Mouse (Mus musculus): ENCODE measurements around the gene Gm20388. TPM values are rescaled to one million over a fixed set of nuclear protein-coding genes. Genes with fewer than 3 reads are reported as not detected.

The Gm20388 gene
- polyA plus RNA-seq, 1 experiment from 2014 or later: not detected

- Histone ChIP-seq H3K9me3 (ENCODE audit: control insufficient read depth, low read length) (no peaks in the 10 kb centered on the region), H3K9ac (ENCODE audit: low read length) (no peak overlapping the region), H3K36me3 (ENCODE audit: control insufficient read depth, insufficient read depth, low read length) (no peaks in the 10 kb centered on the region; the same call in 1 of the 2 replicates), H3K4me2 (ENCODE audit: low read depth, severe bottlenecking) (no peak overlapping the region), H3K4me3 (ENCODE audit: low read depth, low read length) (no peak overlapping the region), H3K4me1 (ENCODE audit: control insufficient read depth, insufficient read depth, low read length) (0 out of 2 replicates have a peak, but pooled peaks cover 2% of the 10 kb centered on the region), H3K27ac (replicated peaks; ENCODE audit: low read depth, low read length) (no peak overlapping the region), H3K27me3 (ENCODE audit: control insufficient read depth, insufficient read depth, low read length) (no peaks in the 10 kb centered on the region)
- 74% methylated on average over 19 of the region's 19 CpGs for WGBS
- ATAC-seq (ENCODE audit: insufficient number of reproducible peaks, low FRiP score, low TSS enrichment, low read depth): no peak
- no peak for DNase-seq (ENCODE audit: low spot score)
Measured at GRCm38 (mm10) chr8:122593783-122594507, 2683.3 kb downstream of the Gm20388 start.

GRCm38 (mm10) chr8:122596031-122596430 lies 2685.4 kb downstream of the Gm20388 start:
- DNase-seq (ENCODE audit: low spot score) (no peak), ATAC-seq (ENCODE audit: insufficient number of reproducible peaks, low FRiP score, low TSS enrichment, low read depth) (no peak)
- Histone ChIP-seq H3K9me3 (ENCODE audit: control insufficient read depth, low read length) (no peaks in the 10 kb centered on the region), H3K4me2 (ENCODE audit: low read depth, severe bottlenecking) (no peak overlapping the region), H3K9ac (ENCODE audit: low read length) (no peak overlapping the region), H3K36me3 (ENCODE audit: control insufficient read depth, insufficient read depth, low read length) (no peaks in the 10 kb centered on the region; the same call in 1 of the 2 replicates), H3K27me3 (ENCODE audit: control insufficient read depth, insufficient read depth, low read length) (no peaks in the 10 kb centered on the region), H3K4me3 (ENCODE audit: low read depth, low read length) (no peak overlapping the region), H3K27ac (replicated peaks; ENCODE audit: low read depth, low read length) (no peak overlapping the region), H3K4me1 (ENCODE audit: control insufficient read depth, insufficient read depth, low read length) (0 out of 2 replicates have a peak, but pooled peaks cover 2% of the 10 kb centered on the region)
- WGBS: 62% methylated on average over 4 of the region's 4 CpGs

DNA sequence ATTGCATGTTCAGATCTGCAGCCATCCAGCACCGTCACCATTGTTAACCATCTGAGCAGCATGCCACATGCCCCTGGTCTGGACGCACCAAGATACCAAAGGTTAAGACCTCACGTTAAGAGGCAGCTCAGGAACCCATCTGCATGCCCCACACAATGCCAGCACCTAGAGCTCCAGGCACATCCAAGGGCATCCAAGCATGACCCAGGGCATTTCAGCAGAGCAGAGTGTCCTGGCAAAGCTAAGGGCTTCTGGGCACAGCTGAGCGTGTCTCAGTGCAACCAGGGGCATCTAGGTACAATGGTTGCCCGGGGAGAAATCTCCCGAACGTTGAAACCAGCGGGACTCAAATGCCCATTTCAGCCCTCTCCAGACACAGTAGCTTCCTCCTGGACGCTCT lies 2690.0 kb downstream of the Gm20388 start:
- no peak overlapping the region for H3K4me2 ChIP-seq (ENCODE audit: low read depth, severe bottlenecking)
- H3K27ac ChIP-seq (replicated peaks; ENCODE audit: low read depth, low read length): no peak overlapping the region
- no peaks in the 10 kb centered on the region for H3K27me3 ChIP-seq (ENCODE audit: control insufficient read depth, insufficient read depth, low read length)
- no peaks in the 10 kb centered on the region for H3K4me1 ChIP-seq (ENCODE audit: control insufficient read depth, insufficient read depth, low read length)
- no peak for DNase-seq (ENCODE audit: low spot score)
- WGBS: 94% methylated on average over 9 of the region's 9 CpGs
- H3K4me3 ChIP-seq (ENCODE audit: low read depth, low read length): no peak overlapping the region
- H3K9ac ChIP-seq (ENCODE audit: low read length): peak overlapping the region; percentile 7; the same call in 1 of the 2 replicates
- no peak for ATAC-seq (ENCODE audit: insufficient number of reproducible peaks, low FRiP score, low TSS enrichment, low read depth)
- H3K9me3 ChIP-seq (ENCODE audit: control insufficient read depth, low read length): no peaks in the 10 kb centered on the region
- H3K36me3 ChIP-seq (ENCODE audit: control insufficient read depth, insufficient read depth, low read length): no peaks in the 10 kb centered on the region; the same call in 1 of the 2 replicates

GRCm38 (mm10) chr8:122604640-122605039 lies 2694.0 kb downstream of the Gm20388 start:
- no peaks in the 10 kb centered on the region for H3K4me1 ChIP-seq (ENCODE audit: control insufficient read depth, insufficient read depth, low read length)
- no peaks in the 10 kb centered on the region for H3K9me3 ChIP-seq (ENCODE audit: control insufficient read depth, low read length)
- DNase-seq (ENCODE audit: low spot score) (no peak), ATAC-seq (ENCODE audit: insufficient number of reproducible peaks, low FRiP score, low TSS enrichment, low read depth) (no peak)
- H3K9ac ChIP-seq (ENCODE audit: low read length): no peak overlapping the region
- no peak overlapping the region for H3K4me2 ChIP-seq (ENCODE audit: low read depth, severe bottlenecking)
- 50% methylated on average over 1 of the region's 1 CpGs for whole genome bisulfite sequencing
- no peak overlapping the region for H3K27ac ChIP-seq (replicated peaks; ENCODE audit: low read depth, low read length)
- H3K27me3 ChIP-seq (ENCODE audit: control insufficient read depth, insufficient read depth, low read length): no peaks in the 10 kb centered on the region
- H3K36me3 ChIP-seq (ENCODE audit: control insufficient read depth, insufficient read depth, low read length): no peaks in the 10 kb centered on the region
- H3K4me3 ChIP-seq (ENCODE audit: low read depth, low read length): no peak overlapping the region

- H3K4me2 ChIP-seq (ENCODE audit: low read depth, severe bottlenecking): no peak overlapping the region
- no peak overlapping the region for H3K9ac ChIP-seq (ENCODE audit: low read length)
- H3K27ac ChIP-seq (replicated peaks; ENCODE audit: low read depth, low read length): no peak overlapping the region
- no peak overlapping the region for H3K4me3 ChIP-seq (ENCODE audit: low read depth, low read length)
- ATAC-seq (ENCODE audit: insufficient number of reproducible peaks, low FRiP score, low TSS enrichment, low read depth) (no peak), DNase-seq (ENCODE audit: low spot score) (no peak)
- H3K9me3 ChIP-seq (ENCODE audit: control insufficient read depth, low read length): no peaks in the 10 kb centered on the region
- H3K27me3 ChIP-seq (ENCODE audit: control insufficient read depth, insufficient read depth, low read length): no peaks in the 10 kb centered on the region
- WGBS: 74% methylated on average over 4 of the region's 4 CpGs
- H3K36me3 ChIP-seq (ENCODE audit: control insufficient read depth, insufficient read depth, low read length): no peaks in the 10 kb centered on the region
- no peaks in the 10 kb centered on the region for H3K4me1 ChIP-seq (ENCODE audit: control insufficient read depth, insufficient read depth, low read length)
Measured at GRCm38 (mm10) chr8:122605367-122605766, 2694.7 kb downstream of the Gm20388 start.

GRCm38 (mm10) chr8:122606810-122607209 lies 2696.2 kb downstream of the Gm20388 start:
- WGBS: 84% methylated on average over 11 of the region's 12 CpGs
- no peaks in the 10 kb centered on the region for H3K27me3 ChIP-seq (ENCODE audit: control insufficient read depth, insufficient read depth, low read length)
- H3K4me1 ChIP-seq (ENCODE audit: control insufficient read depth, insufficient read depth, low read length): no peaks in the 10 kb centered on the region
- DNase-seq (ENCODE audit: low spot score) (no peak), ATAC-seq (ENCODE audit: insufficient number of reproducible peaks, low FRiP score, low TSS enrichment, low read depth) (no peak)
- H3K27ac ChIP-seq (replicated peaks; ENCODE audit: low read depth, low read length): no peak overlapping the region
- no peaks in the 10 kb centered on the region for H3K9me3 ChIP-seq (ENCODE audit: control insufficient read depth, low read length)
- H3K9ac ChIP-seq (ENCODE audit: low read length): no peak overlapping the region
- H3K4me2 ChIP-seq (ENCODE audit: low read depth, severe bottlenecking): no peak overlapping the region
- no peak overlapping the region for H3K4me3 ChIP-seq (ENCODE audit: low read depth, low read length)
- H3K36me3 ChIP-seq (ENCODE audit: control insufficient read depth, insufficient read depth, low read length): no peaks in the 10 kb centered on the region

- Histone ChIP-seq H3K27me3 (ENCODE audit: control insufficient read depth, insufficient read depth, low read length) (no peaks in the 10 kb centered on the region), H3K36me3 (ENCODE audit: control insufficient read depth, insufficient read depth, low read length) (no peaks in the 10 kb centered on the region), H3K9ac (ENCODE audit: low read length) (no peak overlapping the region), H3K4me2 (ENCODE audit: low read depth, severe bottlenecking) (no peak overlapping the region; the same call in 1 of the 2 replicates), H3K4me3 (ENCODE audit: low read depth, low read length) (no peak overlapping the region), H3K27ac (replicated peaks; ENCODE audit: low read depth, low read length) (no peak overlapping the region), H3K4me1 (ENCODE audit: control insufficient read depth, insufficient read depth, low read length) (peaks cover 4% of the 10 kb centered on the region; the same call in 1 of the 2 replicates), H3K9me3 (ENCODE audit: control insufficient read depth, low read length) (no peaks in the 10 kb centered on the region)
- no peak for ATAC-seq (ENCODE audit: insufficient number of reproducible peaks, low FRiP score, low TSS enrichment, low read depth)
- 71% methylated on average over 4 of the region's 4 CpGs for whole genome bisulfite sequencing
- no peak for DNase-seq (ENCODE audit: low spot score)
Measured at GRCm38 (mm10) chr8:122610209-122610608, 2699.6 kb downstream of the Gm20388 start.

GRCm38 (mm10) chr8:122610612-122611277 lies 2700.1 kb downstream of the Gm20388 start:
- WGBS: 7% methylated on average over 19 of the region's 20 CpGs
- Histone ChIP-seq H3K27me3 (ENCODE audit: control insufficient read depth, insufficient read depth, low read length) (no peaks in the 10 kb centered on the region), H3K4me3 (ENCODE audit: low read depth, low read length) (peak overlapping the region; percentile 66), H3K27ac (replicated peaks; ENCODE audit: low read depth, low read length) (no peak overlapping the region; the same call in 1 of the 2 replicates), H3K4me2 (ENCODE audit: low read depth, severe bottlenecking) (peak overlapping the region; percentile 91), H3K9me3 (ENCODE audit: control insufficient read depth, low read length) (no peaks in the 10 kb centered on the region), H3K36me3 (ENCODE audit: control insufficient read depth, insufficient read depth, low read length) (no peaks in the 10 kb centered on the region), H3K4me1 (ENCODE audit: control insufficient read depth, insufficient read depth, low read length) (peaks cover 4% of the 10 kb centered on the region; the same call in 1 of the 2 replicates), H3K9ac (ENCODE audit: low read length) (peak overlapping the region; percentile 67)
- DNase-seq (ENCODE audit: low spot score) (no peak), ATAC-seq (ENCODE audit: insufficient number of reproducible peaks, low FRiP score, low TSS enrichment, low read depth) (peak; percentile 66)
